Mouse (Mus musculus) C2C12 (cell line): ENCODE measurements at regions not wholly inside any gene's neighbourhood (a gene's known extent, or its start where the extent isn't known, plus 50 kb on each side); places are given as distances from the start of the nearest gene placed in this dataset.

Experiments used
- H3K27me3 ChIP-seq: one replicate; pipeline ENCODE4 v1.6.1; 2011; ENCODE audit not compliant: control insufficient read depth, insufficient read depth, insufficient read length
- H3K36me3 ChIP-seq: one replicate; pipeline ENCODE4 v1.6.1; 2011; ENCODE audit not compliant: control insufficient read depth, insufficient read depth
- H3K4me3 ChIP-seq: one replicate; pipeline ENCODE4 v1.5.1; 2011; ENCODE audit warnings: mild to moderate bottlenecking, control low read depth; ENCODE audit not compliant: poor library complexity, insufficient read depth, severe bottlenecking
- H3K79me2 ChIP-seq: one replicate; pipeline ENCODE4 v1.6.1; 2011; ENCODE audit not compliant: control insufficient read depth, insufficient read depth
- H3K79me3 ChIP-seq: one replicate; pipeline ENCODE4 v1.6.1; 2011; ENCODE audit warnings: low read depth, control low read depth
- H3ac ChIP-seq: one replicate; pipeline ENCODE3; 2011; ENCODE audit warnings: low read depth; ENCODE audit not compliant: control insufficient read depth, insufficient read length
- CEBPB ChIP-seq: IDR thresholded peaks from one replicate; pipeline ENCODE4 v1.6.1; 2011; ENCODE audit warnings: low read depth, mild to moderate bottlenecking, control low read depth, moderate library complexity
- CTCF ChIP-seq: IDR thresholded peaks from one replicate; pipeline ENCODE4 v1.5.1; 2011; ENCODE audit not compliant: control insufficient read depth, insufficient read depth, insufficient read length
- FOSL1 ChIP-seq: IDR thresholded peaks from one replicate; pipeline ENCODE4 v1.8.0; 2011; ENCODE audit warnings: mild to moderate bottlenecking, low read length; ENCODE audit not compliant: poor library complexity, insufficient read depth, severe bottlenecking
- MAX ChIP-seq: IDR thresholded peaks from one replicate; pipeline ENCODE4 v1.6.1; 2011; ENCODE audit warnings: mild to moderate bottlenecking, control low read depth
- MYOD1 ChIP-seq: IDR thresholded peaks from one replicate; pipeline ENCODE4 v1.6.1; 2011; ENCODE audit warnings: low read depth; ENCODE audit not compliant: control insufficient read depth, insufficient read length
- MYOG ChIP-seq: IDR thresholded peaks from one replicate; pipeline ENCODE4 v1.6.1; 2011; ENCODE audit not compliant: control insufficient read depth, insufficient read length; ENCODE audit errors: extremely low read depth
- USF1 ChIP-seq: IDR thresholded peaks from one replicate; pipeline ENCODE4 v1.6.1; 2011; ENCODE audit warnings: low read depth, mild to moderate bottlenecking, control low read depth, moderate library complexity

GRCm38 (mm10) chr12:39667701-39668100 lies 370.1 kb downstream of the Arl4a start:
- Histone ChIP-seq H3K4me3 (no peak overlapping the region), H3ac (no peak overlapping the region), H3K36me3 (no peaks in the 10 kb centered on the region), H3K79me2 (no peaks in the 10 kb centered on the region), H3K79me3 (no peaks in the 10 kb centered on the region), H3K27me3 (no peaks in the 10 kb centered on the region)
- TF ChIP-seq CTCF (no peak), MYOD1 (no peak), USF1 (no peak), FOSL1 (no peak), CEBPB (no peak), MAX (no peak), MYOG (no peak)

- Histone ChIP-seq H3K27me3 (no peaks in the 10 kb centered on the region), H3K4me3 (no peak overlapping the region), H3K36me3 (no peaks in the 10 kb centered on the region), H3K79me3 (no peaks in the 10 kb centered on the region), H3ac (no peak overlapping the region), H3K79me2 (no peaks in the 10 kb centered on the region)
- TF ChIP-seq FOSL1 (no peak), CTCF (peak; percentile 78), USF1 (no peak)
Measured at GRCm38 (mm10) chr12:39665448-39665847, 372.4 kb downstream of the Arl4a start.

- H3K4me3 ChIP-seq = no peak overlapping the region
- no peaks in the 10 kb centered on the region for H3K36me3 ChIP-seq
- no peak overlapping the region for H3ac ChIP-seq
- TF ChIP-seq USF1 (no peak), MYOG (no peak)
- H3K79me2 ChIP-seq = no peaks in the 10 kb centered on the region
- H3K79me3 ChIP-seq = no peaks in the 10 kb centered on the region
- H3K27me3 ChIP-seq = no peaks in the 10 kb centered on the region
Measured at GRCm38 (mm10) chr12:39660420-39660819, 377.4 kb downstream of the Arl4a start.

- Histone ChIP-seq H3K4me3 (no peak overlapping the region), H3K79me3 (no peaks in the 10 kb centered on the region), H3K79me2 (no peaks in the 10 kb centered on the region), H3ac (no peak overlapping the region), H3K36me3 (no peaks in the 10 kb centered on the region), H3K27me3 (no peaks in the 10 kb centered on the region)
- TF ChIP-seq MYOD1 (no peak), MAX (no peak), CTCF (no peak), CEBPB (no peak), FOSL1 (no peak), MYOG (no peak), USF1 (no peak)
Measured at GRCm38 (mm10) chr12:39656606-39657005, 381.2 kb downstream of the Arl4a start.

- Histone ChIP-seq H3K79me3 (no peaks in the 10 kb centered on the region), H3K79me2 (no peaks in the 10 kb centered on the region), H3K27me3 (no peaks in the 10 kb centered on the region), H3K4me3 (no peak overlapping the region), H3K36me3 (no peaks in the 10 kb centered on the region), H3ac (no peak overlapping the region)
- no peak for TF ChIP-seq CEBPB
- TF ChIP-seq USF1 = no peak
- no peak for TF ChIP-seq FOSL1
- TF ChIP-seq MAX = no peak
- TF ChIP-seq MYOG = no peak
- TF ChIP-seq CTCF = no peak
- no peak for TF ChIP-seq MYOD1
Measured at GRCm38 (mm10) chr12:39648952-39649351, 388.9 kb downstream of the Arl4a start.

- Histone ChIP-seq H3K27me3 (no peaks in the 10 kb centered on the region), H3K36me3 (no peaks in the 10 kb centered on the region), H3K79me3 (no peaks in the 10 kb centered on the region), H3K79me2 (no peaks in the 10 kb centered on the region), H3K4me3 (no peak overlapping the region), H3ac (no peak overlapping the region)
- no peak for TF ChIP-seq CEBPB
- no peak for TF ChIP-seq MYOD1
- no peak for TF ChIP-seq CTCF
Measured at GRCm38 (mm10) chr12:39646556-39646955, 391.3 kb downstream of the Arl4a start.

- no peak overlapping the region for H3ac ChIP-seq
- no peaks in the 10 kb centered on the region for H3K79me3 ChIP-seq
Measured at GRCm38 (mm10) chr12:39645581-39645980, 392.2 kb downstream of the Arl4a start.

More at GRCm38 (mm10) chr12:39645581-39645980, 392.2 kb downstream of the Arl4a start:
- TF ChIP-seq MAX (no peak), CEBPB (no peak), FOSL1 (no peak), USF1 (no peak), CTCF (no peak), MYOD1 (no peak), MYOG (no peak)
- Histone ChIP-seq H3K79me2 (no peaks in the 10 kb centered on the region), H3K36me3 (no peaks in the 10 kb centered on the region), H3K4me3 (no peak overlapping the region), H3K27me3 (no peaks in the 10 kb centered on the region)
